Mouse (Mus musculus) neural tube, embryonic 11.5 days (tissue): ENCODE results near the gene Tm4sf5. TPM values are rescaled to one million over a fixed set of nuclear protein-coding genes. Genes with fewer than 3 reads are reported as not detected.
"Not testable (repeated sequence)": the region's sequence is repeated elsewhere in the genome, so short reads cannot be mapped to it uniquely, and the experiment has no call there.

Source experiments
- ATAC-seq: fragments of 200-750 bp; cut with Nextera tagmentation; 2 replicates; pipeline ENCODE4 v1.8.0; 2017; ENCODE audit warnings: moderate number of reproducible peaks, mild to moderate bottlenecking, moderate TSS enrichment, moderate library complexity; ENCODE audit not compliant: insufficient read depth, low FRiP score, low TSS enrichment
- DNase-seq: peaks from one replicate; pipeline ENCODE4 v3.0.0-alpha.2; 2015; ENCODE audit warnings: low spot score
- H3K27ac ChIP-seq: fragments of 300-500 bp; sonication (generic); 2 replicates; pipeline ENCODE4 v1.5.1; 2014; ENCODE audit warnings: low read depth, mild to moderate bottlenecking, low read length
- H3K27me3 ChIP-seq: fragments of 300-500 bp; sonication (generic); 2 replicates; pipeline ENCODE4 v1.6.1; 2014; ENCODE audit warnings: mild to moderate bottlenecking, low read length, mixed read lengths; ENCODE audit not compliant: control insufficient read depth, insufficient read depth
- H3K36me3 ChIP-seq: fragments of 300-500 bp; sonication (generic); 2 replicates; pipeline ENCODE4 v1.6.1; 2014; ENCODE audit warnings: mild to moderate bottlenecking, low read length, moderate library complexity, mixed read lengths; ENCODE audit not compliant: control insufficient read depth, insufficient read depth
- H3K4me1 ChIP-seq: fragments of 300-500 bp; sonication (generic); 2 replicates; pipeline ENCODE4 v1.6.1; 2014; ENCODE audit warnings: low read length, mixed read lengths; ENCODE audit not compliant: control insufficient read depth, insufficient read depth
- H3K4me2 ChIP-seq: fragments of 300-500 bp; sonication (generic); 2 replicates; pipeline ENCODE4 v1.6.1; 2014; ENCODE audit warnings: low read depth, mild to moderate bottlenecking, moderate library complexity
- H3K4me3 ChIP-seq: fragments of 300-500 bp; sonication (generic); 2 replicates; pipeline ENCODE4 v1.5.1; 2014; ENCODE audit warnings: low read depth, low read length
- H3K9ac ChIP-seq: fragments of 300-500 bp; sonication (generic); 2 replicates; pipeline ENCODE4 v1.6.1; 2014; ENCODE audit warnings: mild to moderate bottlenecking, low read length
- H3K9me3 ChIP-seq: fragments of 300-500 bp; sonication (generic); 2 replicates; pipeline ENCODE4 v1.6.1; 2016; ENCODE audit warnings: low read length; ENCODE audit not compliant: control insufficient read depth
- WGBS: fragments of 180-500 bp; shearing (Covaris S2); extraction: QIAGEN DNeasy Blood & Tissue Kit; methylation state at CpG from one replicate; pipeline ENCODE4 v1.1.7; 2014; 5-methylcytosine and 5-hydroxymethylcytosine counted together
- polyA plus RNA-seq: library from polyadenylated mRNA; unstranded; fragments of >200 nt; fragmentation: Nextera tagmentation; extraction: Ambion mirVana; gene quantifications from 2 replicates; pipeline ENCODE4 v1.2.1, GENCODE M21; 2014

The Tm4sf5 gene
- polyA plus RNA-seq, 1 experiment from 2014 or later, result not detected

- Histone ChIP-seq H3K9me3 (no peaks in the 10 kb centered on the region), H3K27me3 (no peaks in the 10 kb centered on the region), H3K27ac (no peak overlapping the region), H3K9ac (no peak overlapping the region), H3K4me2 (no peak overlapping the region), H3K4me3 (no peak overlapping the region), H3K4me1 (no peaks in the 10 kb centered on the region), H3K36me3 (no peaks in the 10 kb centered on the region)
- ATAC-seq, result no peak
- no peak for DNase-seq
Observed at GRCm38 (mm10) chr11:70472716-70473115, 32.3 kb upstream of the Tm4sf5 start.

GRCm38 (mm10) chr11:70473291-70473690 lies 31.8 kb upstream of the Tm4sf5 start:
- not testable (repeated sequence) for H3K4me1 ChIP-seq, H3K27me3 ChIP-seq, DNase-seq, H3K4me2 ChIP-seq, H3K27ac ChIP-seq, H3K9ac ChIP-seq, ATAC-seq, H3K4me3 ChIP-seq, H3K36me3 ChIP-seq, H3K9me3 ChIP-seq
- WGBS, result 94% methylated on average over 5 of the region's 5 CpGs

GRCm38 (mm10) chr11:70474872-70475534 lies 30.0 kb upstream of the Tm4sf5 start:
- Histone ChIP-seq H3K27me3 (no peaks in the 10 kb centered on the region), H3K9me3 (no peaks in the 10 kb centered on the region), H3K4me2 (no peak overlapping the region), H3K4me3 (no peak overlapping the region), H3K9ac (no peak overlapping the region), H3K27ac (no peak overlapping the region), H3K4me1 (no peaks in the 10 kb centered on the region), H3K36me3 (no peaks in the 10 kb centered on the region)
- DNase-seq (no peak), ATAC-seq (no peak)
- 83% methylated on average over 12 of the region's 12 CpGs for WGBS

- H3K9ac ChIP-seq, result no peak overlapping the region
- H3K27me3 ChIP-seq, result no peaks in the 10 kb centered on the region
- WGBS, result 64% methylated on average over 2 of the region's 2 CpGs
- no peak overlapping the region for H3K4me3 ChIP-seq
- H3K27ac ChIP-seq, result no peak overlapping the region
- ATAC-seq (no peak), DNase-seq (no peak)
- no peaks in the 10 kb centered on the region for H3K36me3 ChIP-seq
- no peak overlapping the region for H3K4me2 ChIP-seq
- no peaks in the 10 kb centered on the region for H3K9me3 ChIP-seq
- H3K4me1 ChIP-seq, result no peaks in the 10 kb centered on the region
Observed at GRCm38 (mm10) chr11:70485498-70485897, 19.5 kb upstream of the Tm4sf5 start.

- no peak overlapping the region for H3K4me2 ChIP-seq
- H3K36me3 ChIP-seq, result no peaks in the 10 kb centered on the region
- no peak for DNase-seq
- H3K4me1 ChIP-seq, result no peaks in the 10 kb centered on the region
- no peak overlapping the region for H3K9ac ChIP-seq
- H3K4me3 ChIP-seq, result no peak overlapping the region
- no peak overlapping the region for H3K27ac ChIP-seq
- no peaks in the 10 kb centered on the region for H3K27me3 ChIP-seq
- WGBS, result 42% methylated on average over 4 of the region's 4 CpGs
- H3K9me3 ChIP-seq, result no peaks in the 10 kb centered on the region
- ATAC-seq, result no peak
Observed at GRCm38 (mm10) chr11:70487816-70488215, 17.2 kb upstream of the Tm4sf5 start.

- no peak for ATAC-seq
- Histone ChIP-seq H3K9ac (no peak overlapping the region), H3K27me3 (no peaks in the 10 kb centered on the region), H3K4me2 (no peak overlapping the region), H3K4me1 (no peaks in the 10 kb centered on the region), H3K4me3 (no peak overlapping the region), H3K36me3 (no peaks in the 10 kb centered on the region), H3K9me3 (no peaks in the 10 kb centered on the region), H3K27ac (no peak overlapping the region)
- WGBS, result 93% methylated on average over 3 of the region's 3 CpGs
- DNase-seq, result no peak
Observed at GRCm38 (mm10) chr11:70489138-70489537, 15.9 kb upstream of the Tm4sf5 start.

- no peak for ATAC-seq
- no peak overlapping the region for H3K27ac ChIP-seq
- no peaks in the 10 kb centered on the region for H3K9me3 ChIP-seq
- H3K4me1 ChIP-seq, result no peaks in the 10 kb centered on the region
- no peaks in the 10 kb centered on the region for H3K27me3 ChIP-seq
- no peak overlapping the region for H3K4me2 ChIP-seq
- no peaks in the 10 kb centered on the region for H3K36me3 ChIP-seq
- DNase-seq, result no peak
- no peak overlapping the region for H3K4me3 ChIP-seq
- WGBS, result 88% methylated on average over 6 of the region's 6 CpGs
- H3K9ac ChIP-seq, result no peak overlapping the region
Observed at GRCm38 (mm10) chr11:70489684-70490083, 15.4 kb upstream of the Tm4sf5 start.

- H3K9ac ChIP-seq, result no peak overlapping the region
- no peak for DNase-seq
- no peaks in the 10 kb centered on the region for H3K4me1 ChIP-seq
- H3K4me2 ChIP-seq, result no peak overlapping the region
- 76% methylated on average over 14 of the region's 14 CpGs for WGBS
- no peaks in the 10 kb centered on the region for H3K27me3 ChIP-seq
- no peaks in the 10 kb centered on the region for H3K9me3 ChIP-seq
- no peak overlapping the region for H3K27ac ChIP-seq
- no peak for ATAC-seq
- no peaks in the 10 kb centered on the region for H3K36me3 ChIP-seq
- H3K4me3 ChIP-seq, result no peak overlapping the region
Observed at GRCm38 (mm10) chr11:70499566-70500475, 5.2 kb upstream of the Tm4sf5 start.

GRCm38 (mm10) chr11:70500476-70500812 lies 4.6 kb upstream of the Tm4sf5 start:
- Histone ChIP-seq H3K4me1 (no peaks in the 10 kb centered on the region), H3K27me3 (no peaks in the 10 kb centered on the region), H3K4me2 (no peak overlapping the region), H3K9ac (no peak overlapping the region), H3K36me3 (no peaks in the 10 kb centered on the region), H3K27ac (no peak overlapping the region), H3K4me3 (no peak overlapping the region), H3K9me3 (no peaks in the 10 kb centered on the region)
- ATAC-seq, result no peak
- WGBS, result 91% methylated on average over 1 of the region's 1 CpGs
- no peak for DNase-seq
